Mouse (Mus musculus) MEL (cell line): Measurements from ENCODE around the gene Gm35315. TPM values are rescaled to one million over a fixed set of nuclear protein-coding genes. Genes with fewer than 3 reads are reported as not detected.

Experiments
- DNase-seq: peaks from one replicate; pipeline ENCODE4 v3.0.0; 2011; ENCODE audit warnings: low read depth, low spot score
- H3K27ac ChIP-seq: 2 replicates; pipeline ENCODE4 v1.5.1; 2012; ENCODE audit warnings: low read depth, mild to moderate bottlenecking, control low read depth, low read length, moderate library complexity; ENCODE audit not compliant: control insufficient read depth
- H3K27me3 ChIP-seq, 2 experiments: fragments of 150-350 bp in 1 of 2; sonication (generic) in 1 of 2; 2 replicates each; pipeline ENCODE4 v1.6.1; 2012; ENCODE audit warnings: low read length in 2 of 2, mild to moderate bottlenecking in 2 of 2, improper control_type of control experiment in 1 of 2, moderate library complexity in 1 of 2; ENCODE audit not compliant: insufficient read depth in 2 of 2, control insufficient read depth in 1 of 2
- H3K36me3 ChIP-seq, 2 experiments: 2 replicates each; pipeline ENCODE4 v1.6.1; 2012 to 2014; ENCODE audit warnings: low read length in 2 of 2, improper control_type of control experiment in 1 of 2, inconsistent platforms in 1 of 2, mild to moderate bottlenecking in 1 of 2; ENCODE audit not compliant: insufficient read depth in 2 of 2, control insufficient read depth in 1 of 2
- H3K4me1 ChIP-seq, 2 experiments: fragments of 150-350 bp in 1 of 2; sonication (generic) in 1 of 2; 2 replicates each; pipeline ENCODE4 v1.6.1; 2012; ENCODE audit warnings: low read length in 2 of 2, improper control_type of control experiment in 1 of 2, mild to moderate bottlenecking in 1 of 2; ENCODE audit not compliant: insufficient read depth in 2 of 2, control insufficient read depth in 1 of 2
- H3K4me3 ChIP-seq, 2 experiments: fragments of 150-350 bp in 1 of 2; sonication (generic) in 1 of 2; 2 replicates each; pipeline ENCODE4 v1.5.1; 2012; ENCODE audit warnings: low read depth in 2 of 2, low read length in 2 of 2, mild to moderate bottlenecking in 2 of 2, moderate library complexity in 2 of 2, control low read depth in 1 of 2, improper control_type of control experiment in 1 of 2; ENCODE audit not compliant: control insufficient read depth in 1 of 2, insufficient read depth in 1 of 2
- H3K79me2 ChIP-seq: 2 replicates; pipeline ENCODE4 v1.6.1; 2012; ENCODE audit warnings: mild to moderate bottlenecking, low read length, moderate library complexity; ENCODE audit not compliant: control insufficient read depth, poor library complexity, insufficient read depth
- H3K9ac ChIP-seq: 2 replicates; pipeline ENCODE4 v1.6.1; 2012; ENCODE audit warnings: low read depth, mild to moderate bottlenecking, control low read depth, low read length, moderate library complexity; ENCODE audit not compliant: control insufficient read depth, poor library complexity, severe bottlenecking
- H3K9me3 ChIP-seq: fragments of 150-350 bp; sonication (generic); replicated peaks from 2 replicates; pipeline ENCODE4 v1.6.1; 2012; ENCODE audit warnings: mild to moderate bottlenecking, low read length, improper control_type of control experiment, moderate library complexity; ENCODE audit not compliant: insufficient read depth
- E2F4 ChIP-seq: IDR thresholded peaks from 2 replicates; pipeline ENCODE4 v1.6.1; 2011; ENCODE audit warnings: low read depth, low read length, improper control_type of control experiment, borderline replicate concordance
- ELF1 ChIP-seq: IDR thresholded peaks from 2 replicates; pipeline ENCODE4 v1.6.1; 2014; ENCODE audit warnings: low read depth, mild to moderate bottlenecking, inconsistent platforms, low read length, improper control_type of control experiment, moderate library complexity
- EP300 ChIP-seq, 2 experiments: IDR thresholded peaks; 2 replicates each; pipeline ENCODE4 v1.6.1; 2011; ENCODE audit warnings: improper control_type of control experiment in 2 of 2, low read length in 2 of 2, low read depth in 1 of 2, mild to moderate bottlenecking in 1 of 2
- GABPA ChIP-seq: IDR thresholded peaks from 2 replicates; pipeline ENCODE4 v1.6.1; 2012; ENCODE audit warnings: low read depth, mild to moderate bottlenecking, inconsistent platforms, low read length, improper control_type of control experiment, moderate library complexity
- GATA1 ChIP-seq: IDR thresholded peaks from 2 replicates; pipeline ENCODE4 v1.6.1; 2011; ENCODE audit warnings: low read depth, low read length, improper control_type of control experiment
- HCFC1 ChIP-seq: IDR thresholded peaks from 2 replicates; pipeline ENCODE4 v1.6.1; 2012; ENCODE audit warnings: low read depth, mild to moderate bottlenecking, inconsistent platforms, low read length, improper control_type of control experiment, moderate library complexity
- JUND ChIP-seq: IDR thresholded peaks from 2 replicates; pipeline ENCODE4 v1.6.1; 2011; ENCODE audit warnings: low read depth, mild to moderate bottlenecking, improper control_type of control experiment, low read length
- KAT2A ChIP-seq: conservative IDR thresholded peaks from 2 replicates; pipeline ENCODE4 v1.6.1; 2012; ENCODE audit warnings: low read depth, low read length, improper control_type of control experiment, inconsistent platforms
- MAFK ChIP-seq: IDR thresholded peaks from 2 replicates; pipeline ENCODE4 v1.6.1; 2011; ENCODE audit warnings: low read depth, mild to moderate bottlenecking, low read length, improper control_type of control experiment, borderline replicate concordance
- MAZ ChIP-seq: IDR thresholded peaks from 2 replicates; pipeline ENCODE4 v1.6.1; 2012; ENCODE audit warnings: low read depth, mild to moderate bottlenecking, inconsistent platforms, low read length, improper control_type of control experiment
- MXI1 ChIP-seq: IDR thresholded peaks from 2 replicates; pipeline ENCODE4 v1.6.1; 2011; ENCODE audit warnings: mild to moderate bottlenecking, low read depth, low read length, improper control_type of control experiment
- MYB ChIP-seq: IDR thresholded peaks from 2 replicates; pipeline ENCODE4 v1.6.1; 2011; ENCODE audit warnings: mild to moderate bottlenecking, low read depth, low read length, improper control_type of control experiment
- NELFE ChIP-seq: IDR thresholded peaks from 2 replicates; pipeline ENCODE4 v1.6.1; 2011; ENCODE audit warnings: low read depth, low read length, improper control_type of control experiment
- NRF1 ChIP-seq: IDR thresholded peaks from 2 replicates; pipeline ENCODE4 v1.6.1; 2014; ENCODE audit warnings: low read depth, mild to moderate bottlenecking, inconsistent platforms, low read length, improper control_type of control experiment, moderate library complexity; ENCODE audit not compliant: poor library complexity, insufficient read depth, severe bottlenecking
- POLR2AphosphoS5 ChIP-seq: IDR thresholded peaks from 2 replicates; pipeline ENCODE4 v1.6.1; 2012; ENCODE audit warnings: low read depth, borderline replicate concordance, mild to moderate bottlenecking, inconsistent platforms, low read length, moderate library complexity, mixed read lengths
- SIN3A ChIP-seq: IDR thresholded peaks from 2 replicates; pipeline ENCODE4 v1.6.1; 2012; ENCODE audit warnings: low read length, improper control_type of control experiment, inconsistent platforms
- TAL1 ChIP-seq: IDR thresholded peaks from 2 replicates; pipeline ENCODE4 v1.6.1; 2012; ENCODE audit warnings: mild to moderate bottlenecking, inconsistent platforms, low read length, moderate library complexity, mixed read lengths
- TBP ChIP-seq: IDR thresholded peaks from 2 replicates; pipeline ENCODE4 v1.8.0; 2011; ENCODE audit warnings: low read depth, low read length, improper control_type of control experiment
- TCF12 ChIP-seq: IDR thresholded peaks from 2 replicates; pipeline ENCODE4 v1.6.1; 2014; ENCODE audit warnings: low read depth, mild to moderate bottlenecking, inconsistent platforms, low read length, improper control_type of control experiment, moderate library complexity
- UBTF ChIP-seq: IDR thresholded peaks from 2 replicates; pipeline ENCODE4 v1.6.1; 2012; ENCODE audit warnings: low read depth, mild to moderate bottlenecking, inconsistent platforms, low read length, improper control_type of control experiment, moderate library complexity, borderline replicate concordance; ENCODE audit not compliant: insufficient read depth
- USF1 ChIP-seq: IDR thresholded peaks from 2 replicates; pipeline ENCODE4 v1.6.1; 2014; ENCODE audit warnings: low read depth, mild to moderate bottlenecking, inconsistent platforms, low read length, improper control_type of control experiment, moderate library complexity
- USF2 ChIP-seq, 2 experiments: IDR thresholded peaks; 2 replicates each; pipeline ENCODE4 v1.6.1; 2011 to 2012; ENCODE audit warnings: improper control_type of control experiment in 2 of 2, low read length in 2 of 2, borderline replicate concordance in 1 of 2, inconsistent platforms in 1 of 2, low read depth in 1 of 2, mild to moderate bottlenecking in 1 of 2; ENCODE audit not compliant: insufficient read depth in 1 of 2
- ZC3H11A ChIP-seq: IDR thresholded peaks from 2 replicates; pipeline ENCODE4 v1.6.1; 2012; ENCODE audit warnings: low read depth, mild to moderate bottlenecking, inconsistent platforms, low read length, improper control_type of control experiment
- ZKSCAN1 ChIP-seq: IDR thresholded peaks from 2 replicates; pipeline ENCODE4 v1.6.1; 2012; ENCODE audit warnings: low read depth, mild to moderate bottlenecking, inconsistent platforms, low read length, improper control_type of control experiment, moderate library complexity
- polyA plus RNA-seq, 2 experiments: library from polyadenylated mRNA; stranded (reverse) in 1 of 2; unstranded in 1 of 2; fragments of >175 nt in 1 of 2; fragments of >200 nt in 1 of 2; gene quantifications; 2 replicates each; pipeline versions ENCODE4 v1.2.1 to v1.2.4; 2012; ENCODE audit warnings: low replicate concordance in 2 of 2, low read depth in 1 of 2; ENCODE audit not compliant: insufficient read length in 2 of 2, insufficient read depth in 1 of 2, missing spikeins in 1 of 2
- total RNA-seq: library from RNA; depleted of rRNA; stranded (reverse); fragments of 300-350 nt; gene quantifications from 2 replicates; pipeline ENCODE4 v1.2.3, GENCODE M21; 2012

Gene Gm35315
- total and polyA plus RNA-seq, 3 experiments: 2.2 to 70.9 (median 2.2) TPM

DNA sequence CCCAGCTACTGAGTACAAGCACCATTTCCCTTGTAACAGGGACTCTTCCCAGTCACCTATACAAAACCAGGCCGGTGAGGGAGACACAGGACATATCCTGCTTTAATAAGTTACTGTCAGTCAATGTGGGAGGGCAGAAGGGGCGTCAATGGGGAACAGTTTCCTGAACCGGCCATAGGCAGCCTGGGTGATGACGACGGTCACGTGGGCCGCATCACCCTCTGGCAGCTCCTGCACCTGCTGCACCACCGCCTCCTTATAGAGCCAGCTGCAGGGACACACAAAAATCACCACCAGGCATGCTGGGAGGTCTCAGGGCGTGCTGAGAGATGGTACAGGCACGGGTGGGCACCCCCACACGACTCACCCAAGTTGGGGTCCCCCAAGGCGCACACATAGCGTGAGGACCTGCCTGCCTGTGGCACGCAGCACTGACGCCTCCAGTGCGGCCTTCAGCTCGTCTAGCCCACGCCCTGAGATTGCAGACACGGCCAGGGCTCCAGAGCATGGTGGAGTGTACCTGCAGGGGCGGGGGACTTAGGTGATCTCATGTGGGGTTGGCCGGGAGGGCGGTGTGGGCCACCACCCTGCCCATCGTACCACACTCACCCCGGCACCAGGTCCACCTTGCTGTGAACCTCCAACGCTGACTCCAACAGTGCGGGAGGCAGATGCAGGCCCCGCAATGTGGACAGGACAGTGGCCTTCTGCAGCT, 9.8 kb upstream of the Gm35315 start:
- no peak overlapping the region for H3K27ac ChIP-seq
- peaks cover 19% of the 10 kb centered on the region for H3K79me2 ChIP-seq
- H3K9ac ChIP-seq: no peak overlapping the region
- no peaks in the 10 kb centered on the region for H3K9me3 ChIP-seq
- TF ChIP-seq TCF12 (no peak), UBTF (no peak), NRF1 (no peak), MAZ (no peak), TAL1 (no peak), GATA1 (no peak), ELF1 (no peak), HCFC1 (no peak), ZC3H11A (no peak), JUND (no peak), NELFE (no peak), MAFK (no peak), MYB (no peak), E2F4 (no peak), TBP (no peak)
- TF ChIP-seq, all 39 proteins: peak for 0
- Histone ChIP-seq H3K4me1 (peaks cover 6 to 7% of the 10 kb centered on the region in 2 experiments), H3K36me3 (peaks cover 0 to 8% of the 10 kb centered on the region in 2 experiments; a peak in 3 of 4 replicates), H3K27me3 (no peaks in the 10 kb centered on the region), H3K4me3 (no peak overlapping the region)
- DNase-seq: no peak

- Histone ChIP-seq H3K36me3 (peaks cover 0 to 2% of the 10 kb centered on the region in 2 experiments; a peak in 2 of 4 replicates), H3K79me2 (peaks cover 19% of the 10 kb centered on the region), H3K9ac (no peak overlapping the region), H3K9me3 (no peaks in the 10 kb centered on the region), H3K27me3 (no peaks in the 10 kb centered on the region), H3K27ac (no peak overlapping the region), H3K4me1 (peaks cover 0 to 6% of the 10 kb centered on the region in 2 experiments; a peak in 2 of 4 replicates), H3K4me3 (no peak overlapping the region)
- no peak for DNase-seq
- no peak for TF ChIP-seq TAL1
- TF ChIP-seq ZC3H11A: no peak
- no peak for TF ChIP-seq GATA1
- no peak for TF ChIP-seq MXI1
- TF ChIP-seq ZKSCAN1: no peak
- TF ChIP-seq SIN3A: no peak
- no peak for TF ChIP-seq KAT2A
- TF ChIP-seq GABPA: no peak
- TF ChIP-seq USF2 (IDR thresholded peaks at IDR 0.05; ENCODE audit: borderline replicate concordance in 1 of 2, insufficient read depth in 1 of 2, low read depth in 1 of 2, low read length in 2 of 2): no peak
- TF ChIP-seq NELFE: no peak
- TF ChIP-seq POLR2AphosphoS5: no peak
- no peak for TF ChIP-seq EP300 (IDR thresholded peaks at IDR 0.05; ENCODE audit: low read depth in 1 of 2, low read length in 2 of 2)
- no peak for TF ChIP-seq USF1
These were observed 8.8 kb upstream of the Gm35315 start for GRCm38 (mm10) chr5:110102853-110103625.
